Mouse (Mus musculus) kidney, postnatal 10 days (tissue): ENCODE measurements around the gene Mamdc2.
A peak's percentile ranks its signal among the peaks of the same experiment; 100 is the strongest.

Experiments used
- DNase-seq: peaks from one replicate; pipeline ENCODE4 v3.0.0; 2021; ENCODE audit warnings: mixed read lengths

Mamdc2 gene

DNA sequence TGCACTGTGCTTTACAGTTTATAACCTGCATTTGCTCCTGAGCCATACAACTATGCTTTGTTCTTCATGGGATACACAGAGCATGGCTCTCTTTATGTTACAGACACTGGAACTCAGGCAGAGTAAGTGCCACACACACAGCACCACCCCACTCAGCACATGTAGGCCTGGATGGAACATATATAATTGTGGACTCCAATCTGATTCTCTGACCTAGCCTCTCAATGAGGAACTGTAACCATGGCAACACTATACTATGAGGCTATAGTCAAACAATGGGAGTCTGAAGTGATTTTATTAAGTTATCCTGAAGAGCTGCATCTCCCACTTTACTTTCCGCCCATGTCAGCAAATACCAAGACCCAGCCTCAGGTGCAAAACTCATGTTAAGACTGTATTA is 30.6 kb downstream of the Mamdc2 start:
- no peak for DNase-seq

DNA sequence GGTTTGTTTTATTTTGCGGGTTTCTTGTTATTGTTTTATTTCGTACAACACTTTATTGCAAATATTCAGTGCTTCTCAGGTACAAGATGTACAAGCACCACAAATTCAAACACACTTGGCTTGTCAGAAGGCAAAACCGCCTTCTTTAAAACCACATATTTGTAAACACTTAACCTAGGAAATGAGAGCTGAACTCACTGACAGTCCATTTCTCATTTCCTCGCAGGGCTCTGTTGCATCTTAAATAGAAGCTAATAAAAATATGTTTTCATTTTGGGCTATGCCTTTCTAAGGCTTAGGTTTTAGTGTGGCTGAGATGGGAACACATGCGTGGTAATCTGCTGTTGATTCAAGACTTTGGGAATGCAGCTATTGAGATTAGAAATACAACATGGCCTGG is 37.4 kb downstream of the Mamdc2 start:
- no peak for DNase-seq

DNA sequence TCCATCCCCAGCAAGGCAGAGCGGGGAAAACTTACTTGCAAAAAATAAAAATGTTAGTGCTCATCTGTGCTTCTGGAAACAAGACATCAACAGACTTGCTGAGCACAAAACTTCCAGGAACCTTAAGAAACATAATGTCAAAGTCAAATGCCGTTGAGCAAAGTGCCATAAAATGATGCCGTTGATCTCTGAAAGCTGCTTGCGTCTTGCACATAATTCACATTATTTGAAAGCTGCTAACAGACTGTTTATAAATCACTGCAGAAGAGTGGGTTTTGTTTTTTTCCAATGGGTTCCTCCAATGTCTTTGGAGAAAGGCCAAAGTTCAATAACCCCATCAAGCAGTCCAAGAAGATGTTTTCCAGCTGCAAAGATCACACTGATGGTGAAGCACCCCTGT is 37.9 kb downstream of the Mamdc2 start:
- DNase-seq = no peak

DNA sequence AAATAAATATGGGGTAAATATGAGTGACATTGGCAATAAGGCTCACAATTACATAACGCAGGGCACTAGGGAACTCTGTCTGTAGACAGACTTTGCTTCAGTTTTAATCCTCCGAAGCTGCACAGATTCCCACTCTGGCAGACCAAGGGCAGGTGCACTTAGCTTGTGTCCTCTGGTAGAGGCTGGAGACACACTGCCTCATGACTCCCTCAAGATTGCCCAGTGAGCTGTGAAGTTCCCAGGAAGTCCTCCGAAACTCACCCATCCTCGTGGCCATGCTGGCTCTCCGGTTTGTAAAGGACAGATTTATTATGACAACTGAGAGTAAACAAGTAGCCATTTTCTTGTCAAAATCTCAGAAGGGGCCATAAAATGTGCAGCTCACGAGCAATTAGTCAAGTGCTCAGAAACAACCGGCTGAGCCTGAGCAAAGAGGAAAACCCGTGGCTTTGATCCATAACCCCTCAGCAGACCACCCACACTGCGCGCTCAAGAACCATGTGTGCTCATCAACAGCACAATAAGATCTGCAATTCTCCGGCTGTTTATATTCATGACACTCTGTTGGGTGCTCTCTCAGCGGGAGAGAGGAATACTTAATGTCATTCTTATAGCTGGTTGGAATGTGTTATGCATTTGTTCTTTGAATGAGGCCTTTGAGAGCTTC is 46.6 kb downstream of the Mamdc2 start:
- peak; percentile 68 for DNase-seq

DNA sequence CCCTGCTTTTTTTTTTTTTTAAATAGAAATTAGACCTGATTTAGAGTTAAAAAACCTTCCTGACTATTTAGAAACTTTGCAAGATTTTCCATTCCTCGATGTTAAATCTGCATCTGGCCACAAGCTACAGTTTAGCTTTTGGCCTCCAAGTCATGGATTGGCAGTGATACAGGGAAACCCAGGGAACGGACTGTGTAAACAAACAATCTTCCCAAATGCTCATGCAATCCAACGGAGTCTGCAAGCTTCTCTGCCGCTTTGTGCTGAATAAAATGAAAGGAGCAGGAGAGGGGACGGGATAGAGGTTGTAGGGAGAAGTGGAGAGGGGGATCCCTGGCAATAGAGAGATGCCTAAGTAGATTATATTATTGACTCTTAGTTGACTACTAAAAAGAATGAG is 47.8 kb downstream of the Mamdc2 start:
- peak; percentile 70 for DNase-seq

DNA sequence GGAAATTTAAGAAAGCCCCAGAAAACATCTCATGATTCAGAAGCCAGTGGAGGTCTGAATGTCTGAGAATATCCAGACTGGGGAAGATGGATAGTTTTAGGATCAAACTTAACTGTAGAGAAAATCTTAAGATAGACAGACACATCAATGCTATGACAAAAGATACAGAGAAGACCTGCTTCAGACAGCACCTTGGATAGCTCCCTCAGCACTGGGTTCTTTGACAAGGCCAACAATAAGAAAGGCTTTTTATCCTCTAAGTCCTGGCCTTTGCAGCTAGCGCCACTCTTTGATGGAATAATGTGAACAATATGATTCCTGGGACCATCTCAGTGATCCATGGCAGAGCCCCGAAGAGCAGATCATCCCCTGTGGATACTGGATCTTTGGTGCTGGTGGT is 52.3 kb downstream of the Mamdc2 start:
- DNase-seq = peak; percentile 38

DNA sequence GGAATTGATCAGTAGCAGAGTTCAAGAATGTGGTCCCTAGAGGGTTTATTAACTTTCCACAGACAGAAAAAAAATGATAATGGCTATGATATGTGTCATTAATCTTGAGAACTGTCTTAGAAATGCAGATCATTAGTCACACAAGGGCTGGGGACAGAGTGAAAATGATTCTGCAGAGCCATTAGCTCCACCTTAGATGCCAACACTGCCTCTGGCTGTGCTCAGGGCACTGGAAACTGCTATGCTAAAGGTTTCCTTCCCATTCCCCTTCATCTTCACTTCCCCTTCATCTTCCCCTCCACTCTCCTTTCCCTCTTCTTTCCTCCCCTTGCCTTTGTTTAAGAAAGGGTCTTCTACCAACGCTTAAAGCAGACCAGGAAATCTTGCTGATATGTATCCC is 53.6 kb downstream of the Mamdc2 start:
- DNase-seq = no peak

DNA sequence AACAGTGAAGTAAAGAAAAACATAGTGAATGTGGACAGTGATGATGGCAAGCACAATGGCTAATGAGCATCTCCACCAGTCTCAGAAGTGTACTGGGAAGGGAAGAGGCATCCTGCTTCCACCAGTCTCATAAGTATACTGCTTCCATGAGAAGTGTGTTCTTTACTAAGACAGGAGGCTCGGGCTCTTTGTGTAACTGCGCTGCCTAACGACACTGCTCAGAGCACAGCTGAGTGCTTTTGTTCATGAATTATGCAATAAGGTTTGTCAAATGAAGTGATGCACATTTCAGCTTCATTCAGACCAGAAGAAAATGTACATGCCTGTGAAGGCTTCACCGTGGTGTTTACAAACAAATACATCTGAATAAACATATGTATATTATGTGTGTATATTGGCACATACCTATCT is 59.4 kb downstream of the Mamdc2 start:
- DNase-seq = no peak

DNA sequence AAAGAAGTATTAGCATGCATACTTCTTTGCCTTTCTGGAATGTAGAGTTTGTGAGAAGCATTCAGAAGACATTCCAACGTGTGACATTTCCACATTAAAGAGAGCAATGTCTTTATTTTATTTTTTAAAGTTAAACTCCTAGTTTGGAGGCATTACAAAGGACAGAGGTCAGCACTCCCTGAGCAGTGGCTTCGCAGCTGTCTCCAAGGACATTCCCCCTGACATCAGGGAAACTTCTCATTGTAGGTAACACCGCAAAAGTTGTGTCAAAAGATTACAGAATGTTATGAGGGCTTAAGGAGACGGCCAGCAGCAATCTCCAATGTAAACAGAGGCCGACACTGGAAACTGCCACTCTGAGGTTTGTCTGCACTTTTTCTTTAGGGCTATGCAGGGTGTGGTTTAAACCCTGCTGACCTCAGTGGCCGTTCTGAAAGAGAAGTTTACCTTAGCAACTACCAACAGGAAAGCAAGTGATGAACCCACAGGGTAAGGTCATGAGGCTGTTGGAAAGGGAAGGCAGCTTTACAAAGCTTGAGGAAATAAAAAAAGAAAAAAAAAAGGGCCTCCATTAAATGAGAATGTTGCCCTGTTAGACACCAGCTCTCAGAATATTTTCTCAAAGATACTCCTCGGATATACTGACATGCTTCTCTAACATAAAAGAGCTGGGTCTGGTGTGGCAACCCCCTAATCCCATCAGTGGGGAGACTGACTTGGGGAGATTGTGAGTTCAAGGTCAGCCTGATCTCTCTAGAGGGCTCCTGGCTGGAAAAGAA is 60.0 kb downstream of the Mamdc2 start:
- DNase-seq = no peak

DNA sequence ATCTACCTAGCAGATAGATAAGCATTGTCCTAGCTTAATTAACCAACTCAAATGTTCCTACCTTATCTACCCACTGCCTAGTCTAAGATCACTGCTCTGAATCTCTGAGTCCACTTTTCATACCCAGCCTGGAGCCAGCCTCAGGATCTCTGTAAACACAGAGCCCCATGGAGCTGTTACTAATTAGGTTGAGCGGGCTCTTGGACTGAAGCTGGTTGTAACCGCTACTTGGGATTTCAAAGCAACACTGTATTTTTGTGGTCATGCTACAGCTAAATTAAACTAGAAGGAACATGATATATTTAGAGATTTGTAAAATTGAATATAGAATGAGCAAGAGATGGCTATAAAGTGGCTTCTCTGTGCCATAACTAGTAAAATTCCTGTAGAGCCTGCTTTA is 65.8 kb downstream of the Mamdc2 start:
- DNase-seq = no peak

DNA sequence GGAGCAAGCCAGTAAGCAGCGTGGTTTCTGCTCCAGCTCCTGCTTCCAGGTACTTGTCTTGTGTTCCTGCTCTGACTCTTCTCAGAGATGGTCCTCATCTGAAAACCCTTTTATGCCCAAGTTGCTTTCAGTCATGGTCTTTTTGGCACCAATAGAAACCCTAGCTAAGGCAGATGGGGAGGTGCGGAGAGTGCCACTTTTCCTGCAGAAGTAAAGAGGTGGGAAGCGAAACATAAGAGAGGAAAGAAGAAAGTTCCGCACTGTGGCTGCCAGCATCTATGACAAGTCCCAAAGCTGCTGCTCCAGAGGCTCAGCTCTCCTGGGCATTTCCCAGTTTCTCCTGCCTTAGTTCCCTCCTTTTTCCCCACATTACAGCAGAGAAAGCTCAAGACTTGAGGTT is 67.3 kb downstream of the Mamdc2 start:
- DNase-seq = no peak

DNA sequence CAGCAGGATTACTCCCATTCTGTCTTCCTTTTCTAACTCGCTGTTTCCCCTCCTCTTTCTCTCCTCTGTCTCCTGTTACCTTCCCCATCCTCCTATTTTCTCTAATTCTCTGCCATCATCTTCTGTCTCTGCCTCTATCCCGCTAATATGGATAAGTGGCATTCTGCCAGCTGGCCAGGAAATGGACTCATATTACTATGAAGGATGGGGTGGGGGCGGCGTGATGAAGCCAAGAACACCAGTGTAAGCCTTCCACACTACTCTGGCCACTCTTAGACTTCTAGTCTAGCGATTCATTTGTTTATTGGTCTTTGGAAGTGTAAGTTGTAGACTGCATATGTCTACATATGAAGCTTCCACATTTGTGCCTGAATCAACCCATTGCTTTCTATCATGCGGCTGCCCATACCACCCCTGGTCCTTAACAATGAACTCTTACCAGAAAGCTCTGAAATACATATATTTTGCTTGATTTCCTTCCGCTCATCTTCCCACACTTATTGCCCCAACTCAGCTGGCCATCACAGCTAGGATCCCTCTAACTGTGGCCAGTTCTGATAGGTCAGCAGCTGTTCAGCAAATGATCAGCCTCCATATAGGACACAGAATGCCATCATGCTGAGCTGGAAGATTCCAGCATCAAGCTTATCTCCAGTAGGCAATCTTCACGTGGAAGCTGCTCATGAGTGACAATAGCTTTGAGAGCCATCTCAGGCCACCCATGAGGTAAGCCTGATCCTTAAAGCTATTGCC is 68.3 kb downstream of the Mamdc2 start:
- peak; percentile 59 for DNase-seq

DNA sequence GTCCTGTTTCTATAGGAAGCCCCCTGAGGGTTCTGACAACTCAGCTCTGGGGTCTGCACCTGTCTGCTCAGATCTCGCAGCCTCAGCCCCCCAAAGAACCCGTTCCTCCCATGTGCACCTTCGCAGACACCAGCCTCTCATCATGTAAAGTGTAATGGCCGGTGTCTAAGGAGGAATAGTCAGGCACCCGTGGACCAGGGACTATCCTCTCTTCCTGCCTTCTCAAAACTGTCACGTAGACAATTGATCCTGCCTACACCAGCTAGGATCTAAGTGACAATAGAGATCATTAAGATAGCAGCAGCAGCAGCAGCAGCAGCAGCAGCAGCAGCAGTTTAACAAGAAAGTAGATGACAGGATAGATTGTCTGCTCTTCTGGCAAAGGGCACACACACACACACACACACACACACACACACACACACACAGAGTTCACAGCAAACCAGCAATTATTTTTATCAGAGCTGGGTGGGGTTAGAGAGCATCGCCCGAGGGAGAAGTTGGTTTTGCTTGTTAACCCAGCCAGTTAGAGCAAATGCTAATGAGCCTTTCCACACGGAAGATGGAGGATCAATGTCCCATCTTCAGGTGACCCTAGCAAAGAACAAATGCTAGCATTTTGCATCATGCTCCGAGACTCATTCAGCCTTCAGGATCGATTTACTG is 71.6 kb downstream of the Mamdc2 start:
- no peak for DNase-seq

DNA sequence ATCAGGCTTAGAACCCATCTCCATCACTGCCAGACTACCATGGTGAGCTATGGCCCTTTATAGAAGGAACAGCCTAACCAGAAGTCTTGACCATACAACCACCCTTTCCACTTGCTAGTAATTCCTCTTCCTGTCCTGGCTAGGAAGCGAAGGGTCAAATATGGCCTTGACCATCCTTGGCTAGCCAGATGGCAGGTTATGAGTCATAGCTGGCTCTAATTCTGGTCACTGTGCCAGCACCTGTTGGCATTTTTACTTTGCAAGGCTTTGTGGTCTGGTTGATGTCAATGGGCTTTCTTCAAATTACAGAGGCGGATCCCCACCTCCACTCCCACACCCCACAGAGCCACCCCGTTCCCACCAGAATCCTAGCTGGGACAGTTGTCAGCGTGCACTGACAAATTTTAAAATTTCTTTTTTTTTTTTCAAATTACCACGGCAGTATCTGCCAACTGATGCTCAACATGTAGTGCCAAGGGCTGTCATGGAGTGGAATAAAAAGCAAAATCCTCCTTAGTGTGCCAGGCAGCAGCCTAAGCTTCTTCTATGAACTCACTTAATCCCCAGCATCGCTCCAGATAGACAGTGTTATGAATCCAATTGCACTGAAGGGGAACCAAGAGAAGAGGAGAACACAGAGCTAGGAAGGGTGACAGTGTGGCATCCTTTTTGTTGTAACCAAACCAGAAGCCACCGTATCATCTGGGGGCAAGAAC is 73.1 kb downstream of the Mamdc2 start:
- no peak for DNase-seq

DNA sequence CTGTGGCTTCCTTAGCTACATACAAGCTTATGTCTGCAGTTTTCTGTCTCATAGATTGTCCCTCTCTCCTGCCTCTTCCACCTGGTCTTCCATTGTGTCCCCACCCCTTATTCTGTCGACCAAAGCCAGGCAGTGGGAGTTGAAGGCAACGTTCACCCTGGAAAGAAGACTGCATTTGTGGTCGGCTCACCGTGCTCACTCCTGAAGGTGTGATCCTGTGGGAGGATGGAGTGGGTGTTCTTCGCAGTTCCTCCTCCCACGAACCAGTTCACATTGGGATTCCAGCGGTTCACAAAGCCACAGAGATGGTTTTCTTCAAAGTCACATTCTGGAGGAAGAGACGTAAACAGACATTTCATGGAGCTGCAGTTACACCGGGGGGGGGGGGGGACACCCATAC is 74.5 kb downstream of the Mamdc2 start:
- no peak for DNase-seq

DNA sequence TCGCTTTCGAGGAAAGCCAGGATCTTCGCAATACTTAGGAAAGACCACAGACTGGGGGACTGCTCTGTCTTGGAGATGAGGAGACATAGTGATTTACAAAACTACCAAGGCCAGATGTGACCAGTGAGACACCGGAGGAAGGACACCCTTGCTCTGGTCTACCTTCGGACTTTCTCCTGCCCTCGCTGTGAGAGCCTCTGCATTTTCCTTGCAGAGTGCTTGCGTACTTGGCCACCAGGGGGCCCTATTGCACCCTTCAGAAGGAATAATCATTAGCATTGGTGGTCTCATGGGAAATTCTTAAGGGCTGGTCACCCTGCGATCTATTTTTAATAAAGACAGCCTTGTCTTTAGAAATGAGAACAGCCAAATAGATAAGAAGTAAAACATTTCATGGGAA is 75.0 kb downstream of the Mamdc2 start:
- DNase-seq = peak; percentile 85

DNA sequence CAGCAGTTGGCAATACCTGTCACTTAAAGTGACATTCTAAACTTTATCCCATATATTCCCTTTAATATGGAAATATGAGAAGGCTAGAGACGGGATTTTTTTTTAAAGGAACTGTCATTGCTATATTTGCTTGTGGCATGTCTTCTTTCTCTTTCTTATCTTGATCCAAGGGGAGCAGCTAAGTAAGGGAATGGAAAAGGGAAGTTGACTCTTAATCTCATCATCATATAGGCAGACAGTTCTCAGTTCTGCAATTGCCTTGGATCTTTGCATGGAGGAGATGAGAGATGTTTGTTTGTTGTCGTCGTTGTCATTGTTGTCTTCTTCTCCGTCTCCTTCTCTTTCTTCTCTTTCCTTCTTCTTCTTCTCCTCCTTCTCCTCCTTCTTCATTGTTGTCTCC is 79.0 kb downstream of the Mamdc2 start:
- DNase-seq = no peak

DNA sequence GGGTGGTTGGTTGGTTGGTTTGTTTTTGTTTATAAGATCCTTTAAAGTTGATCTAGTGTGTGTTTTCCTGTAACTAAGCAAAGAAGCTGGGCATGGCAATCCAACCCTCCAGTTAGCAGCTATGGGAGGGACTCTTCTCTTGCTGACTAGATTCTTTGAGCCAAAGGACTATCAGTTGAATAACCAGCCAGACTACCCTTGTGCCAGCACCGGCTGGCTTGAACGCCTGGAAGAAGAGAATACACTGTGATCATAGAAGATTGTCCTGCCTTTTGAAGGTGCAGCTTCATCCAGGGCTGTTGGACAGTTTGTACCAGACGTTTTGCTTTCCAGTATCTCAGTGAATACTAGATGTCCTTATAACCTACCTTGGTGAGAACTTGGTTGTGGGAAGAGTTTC is 86.2 kb downstream of the Mamdc2 start:
- no peak for DNase-seq

DNA sequence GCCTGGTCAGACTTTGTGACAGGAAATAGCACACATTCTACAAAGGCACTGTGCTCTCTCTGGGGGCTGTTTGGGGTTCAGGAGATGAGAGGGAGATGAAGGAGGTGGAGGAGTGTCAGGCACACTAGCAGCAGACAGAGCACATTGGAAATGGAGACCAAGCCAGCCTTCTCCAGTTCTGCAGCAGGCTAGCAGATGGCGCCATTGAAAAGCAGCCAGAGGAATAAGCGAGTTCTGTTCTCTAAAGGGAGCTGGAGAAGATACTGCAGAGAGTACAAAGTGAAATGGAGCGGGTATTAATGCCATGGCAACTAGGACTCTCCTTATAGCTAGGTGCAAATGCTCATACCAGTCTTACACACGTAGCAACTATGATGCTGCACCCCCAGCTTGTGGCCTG is 87.1 kb downstream of the Mamdc2 start:
- peak; percentile 21 for DNase-seq

DNA sequence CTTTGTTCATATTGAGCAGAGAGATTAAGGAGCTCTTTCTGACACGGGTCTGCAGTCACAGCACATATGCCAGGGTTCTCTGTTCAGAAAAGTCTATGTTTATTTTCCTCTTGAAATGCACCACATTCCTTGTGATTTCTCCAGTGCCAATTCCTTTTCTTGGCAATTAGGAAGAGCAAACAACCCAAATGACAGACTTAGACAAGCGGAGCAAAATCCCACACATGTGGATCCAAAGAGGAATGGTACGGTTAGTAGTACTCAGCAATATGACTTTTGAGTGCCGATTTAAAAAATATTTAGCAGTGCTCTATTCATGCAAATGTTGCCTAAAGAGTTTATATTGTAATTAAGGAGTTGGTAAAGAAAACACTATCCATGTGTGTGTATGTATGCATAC is 87.7 kb downstream of the Mamdc2 start:
- no peak for DNase-seq

DNA sequence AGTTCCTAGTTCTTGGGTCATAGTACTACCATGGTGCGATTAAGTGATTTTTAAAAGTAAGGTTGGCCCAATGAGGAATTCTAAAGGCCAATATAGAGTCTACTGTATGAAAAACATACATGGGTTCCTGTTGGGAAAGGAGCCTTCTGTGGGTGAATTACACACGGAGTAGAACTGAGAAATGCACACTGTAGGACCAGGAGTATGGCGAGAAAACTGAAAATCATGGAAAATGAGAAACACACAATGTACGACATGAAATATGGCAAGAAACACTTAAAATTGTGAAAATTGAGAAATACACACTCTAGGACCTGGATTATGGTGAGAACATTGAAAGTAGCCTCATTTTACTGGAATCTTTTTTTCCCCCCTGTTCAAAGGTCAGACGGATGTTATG is 91.0 kb downstream of the Mamdc2 start:
- DNase-seq = no peak

DNA sequence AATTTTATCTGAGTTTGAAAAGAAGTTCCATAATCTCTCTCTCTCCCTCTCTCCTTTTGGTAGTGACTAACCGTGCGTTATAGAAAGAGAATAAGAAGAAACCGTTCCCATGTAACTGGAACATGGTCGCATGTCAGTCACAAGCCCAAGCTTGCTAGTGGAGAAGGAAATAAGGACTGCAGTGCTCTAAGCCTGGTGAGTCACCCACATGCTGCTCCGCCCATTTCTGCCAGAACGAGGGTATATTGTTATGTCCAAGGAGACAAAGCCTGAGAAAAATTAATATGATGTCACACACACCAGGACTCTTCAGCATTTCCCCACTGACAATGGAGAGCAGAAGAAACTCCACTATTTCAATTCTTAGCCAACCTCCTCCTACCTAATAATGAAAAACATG is 93.5 kb downstream of the Mamdc2 start:
- DNase-seq = no peak

DNA sequence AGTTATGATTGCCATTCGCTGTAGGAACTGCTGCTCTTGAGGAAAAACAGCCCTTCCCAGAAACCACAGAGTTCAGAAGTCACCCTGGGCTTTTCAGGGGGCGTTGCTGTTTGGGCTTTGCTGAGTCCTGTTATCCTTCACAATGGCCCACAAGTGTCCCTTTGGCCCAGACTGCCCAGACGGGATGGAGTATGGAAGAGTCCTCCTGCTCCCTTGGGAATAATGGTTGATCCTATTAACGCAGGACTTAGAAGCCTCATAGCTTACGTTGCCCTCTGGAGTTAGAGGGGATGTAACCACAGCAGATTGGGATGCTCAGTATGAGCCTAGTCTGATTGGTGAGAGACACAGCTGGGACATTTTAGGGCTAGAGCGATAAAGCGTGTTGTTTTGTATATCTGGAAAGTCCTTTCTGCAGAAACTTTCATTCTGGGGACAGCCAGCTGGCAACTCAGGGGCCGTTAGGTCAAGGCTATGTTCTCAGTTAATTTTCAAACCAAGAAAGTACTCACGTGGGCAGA is 94.3 kb downstream of the Mamdc2 start:
- peak; percentile 70 for DNase-seq
